Mouse (Mus musculus): Measurements from ENCODE around the gene Canx. TPM values are rescaled to one million over a fixed set of nuclear protein-coding genes. Genes with fewer than 3 reads are reported as not detected.

Gene Canx
- 162 and 236 TPM in 2 replicates for polyA plus RNA-seq (2015; fragmentation: Nextera tagmentation; extraction: Ambion mirVana)

DNA sequence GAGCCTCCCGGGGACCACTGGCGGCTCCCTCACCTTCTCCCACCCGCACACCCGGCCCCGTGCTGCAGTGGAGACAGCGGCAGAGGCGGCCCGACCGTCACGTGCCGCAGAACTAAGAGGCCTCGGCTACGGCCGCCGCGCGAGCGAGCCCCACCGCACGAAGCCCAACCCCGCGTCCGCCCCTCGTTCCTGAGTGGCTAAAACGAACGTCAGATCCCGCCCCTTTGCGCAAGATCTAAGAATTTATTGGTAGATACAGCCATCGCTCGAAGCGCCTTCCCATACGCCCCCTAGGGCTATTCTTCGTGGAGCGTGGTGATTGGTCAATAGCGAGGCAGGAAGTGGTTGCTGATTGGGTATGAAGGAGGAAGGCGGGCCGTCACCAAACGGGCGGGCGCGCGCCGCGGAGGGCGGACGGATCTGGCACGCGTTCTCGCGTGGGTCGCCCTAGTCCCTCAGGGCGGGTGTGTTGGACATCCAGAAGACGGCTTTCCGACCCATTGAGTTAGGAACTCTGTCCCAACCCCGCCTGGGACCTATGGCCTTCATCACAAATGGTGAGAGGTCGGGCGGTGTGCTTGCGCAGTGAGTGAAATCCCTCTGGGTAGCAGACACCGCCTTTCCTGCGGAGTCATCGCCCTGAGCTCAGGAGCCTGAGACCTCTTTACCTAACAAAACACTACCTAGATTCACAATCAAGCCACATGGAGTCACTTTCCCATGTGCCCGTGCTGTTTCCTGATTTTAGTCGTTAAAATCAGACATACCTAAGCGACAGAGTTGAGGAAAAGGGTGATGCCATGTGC, at the start of gene Canx:
Gene Canx (minus strand): TSS at position 178 of the 806 bp plus-strand sequence.

GRCm38 (mm10) chr11:50354162-50354561, 28.7 kb upstream of the Canx start, which contains the start of gene Cby3:
Gene Cby3, plus strand, starts transcription at chr11:50354462.

GRCm38 (mm10) chr11:50292190-50292855, 33.1 kb downstream of the Canx start, which contains the start of gene Maml1:
Gene Maml1, minus strand, starts transcription at chr11:50292311.

Small RNA genes lying within 50 kb of the gene (microRNA-seq; reads per million reads assigned to microRNA genes)
- not detected for gene Mir804 (ENCODE audit: borderline replicate concordance, insufficient number of aligned reads)

Other genes with a start within 250 kb of the Canx start
- gene Tbc1d9b, start 194.3 kb downstream of the Canx start, polyA plus RNA-seq (2015; fragmentation: Nextera tagmentation; extraction: Ambion mirVana), result 33.1 and 63.4 TPM in 2 replicates
- 21.9 and 25.8 TPM in 2 replicates for gene Mrnip, start 151.2 kb downstream of the Canx start, polyA plus RNA-seq (2015; fragmentation: Nextera tagmentation; extraction: Ambion mirVana)
- gene Sqstm1, start 114.8 kb downstream of the Canx start, polyA plus RNA-seq (2015; fragmentation: Nextera tagmentation; extraction: Ambion mirVana), result 510 and 898 TPM in 2 replicates
- gene Mgat4b, start 114.8 kb downstream of the Canx start, polyA plus RNA-seq (2015; fragmentation: Nextera tagmentation; extraction: Ambion mirVana), result 69.7 and 122 TPM in 2 replicates
- 7.9 and 8.3 TPM in 2 replicates for gene Ltc4s, start 87.1 kb downstream of the Canx start, polyA plus RNA-seq (2015; fragmentation: Nextera tagmentation; extraction: Ambion mirVana)
- 3.6 and 4.0 TPM in 2 replicates for gene Maml1, start 33.4 kb downstream of the Canx start, polyA plus RNA-seq (2015; fragmentation: Nextera tagmentation; extraction: Ambion mirVana)
- 0.33 and 0.68 TPM in 2 replicates for gene Cby3, start 28.8 kb upstream of the Canx start, polyA plus RNA-seq (2015; fragmentation: Nextera tagmentation; extraction: Ambion mirVana)
- 145 and 154 TPM in 2 replicates for gene Hnrnph1, start 51.3 kb upstream of the Canx start, polyA plus RNA-seq (2015; fragmentation: Nextera tagmentation; extraction: Ambion mirVana)
- gene Rufy1, start 105.5 kb upstream of the Canx start, polyA plus RNA-seq (2015; fragmentation: Nextera tagmentation; extraction: Ambion mirVana), result 27.4 and 37.5 TPM in 2 replicates